Mouse (Mus musculus) lung, postnatal 0 days (tissue): ENCODE data around the gene Cmtm1.
"Not testable (repeated sequence)": the region's sequence is repeated elsewhere in the genome, so short reads cannot be mapped to it uniquely, and the experiment has no call there.

Experiments used
- CTCF ChIP-seq: IDR thresholded peaks from 2 replicates; pipeline ENCODE4 v1.5.1; 2016; ENCODE audit warnings: antibody characterized with exemption, mild to moderate bottlenecking
- EP300 ChIP-seq: IDR thresholded peaks from 2 replicates; pipeline ENCODE4 v1.6.1; 2016; ENCODE audit warnings: antibody characterized with exemption, mild to moderate bottlenecking, control low read depth

DNA sequence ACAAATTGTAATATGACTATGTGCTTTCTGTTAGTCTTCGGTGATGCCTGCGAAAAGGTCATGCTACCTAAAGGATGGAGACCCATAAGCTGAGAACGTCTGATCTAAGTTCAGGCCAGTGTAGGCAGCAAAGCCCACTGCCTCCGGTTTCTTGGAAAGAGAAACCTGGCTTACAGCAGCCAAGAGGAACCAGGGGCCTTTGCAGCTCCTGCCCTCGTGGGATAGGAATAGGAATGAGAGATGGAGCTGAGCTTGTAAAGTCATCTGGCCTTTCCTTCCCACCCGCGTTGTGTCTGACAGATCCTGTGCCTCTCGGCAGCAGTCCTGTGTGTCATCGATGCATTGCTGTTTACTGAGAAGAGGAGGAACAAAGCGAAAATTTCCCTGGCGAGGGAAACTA is 11.3 kb upstream of the Cmtm1 start, which contains the start of gene Gm11020:
- TF ChIP-seq EP300, CTCF: not testable (repeated sequence)
